Mouse (Mus musculus): ENCODE results near the gene Qrsl1. TPM values are rescaled to one million over a fixed set of nuclear protein-coding genes. Genes with fewer than 3 reads are reported as not detected.

The Qrsl1 gene
- 3.7 and 4.3 TPM in 2 replicates for polyA plus RNA-seq (2012)

GRCm38 (mm10) chr10:43901578-43902194 lies at the start of gene Qrsl1, which contains the start of gene Rtn4ip1:
Qrsl1 (minus strand) TSS chr10:43901745.
Rtn4ip1 (plus strand) TSS chr10:43901807.

Other genes with a start within 250 kb of the Qrsl1 start
- gene Rtn4ip1, start 62 bp upstream of the Qrsl1 start, polyA plus RNA-seq (2012), result 1.8 and 1.9 TPM in 2 replicates
- 0.27 and 0.53 TPM in 2 replicates for gene Crybg1, start 247.1 kb upstream of the Qrsl1 start, polyA plus RNA-seq (2012)

Data from megakaryocyte-erythroid progenitor cell, adult 5 weeks (primary cell).